Mouse (Mus musculus) liver, postnatal 0 days (tissue): Measurements from ENCODE around the gene Ctbs.

Source experiments
- CTCF ChIP-seq: sonication (generic); IDR thresholded peaks from 2 replicates; pipeline ENCODE4 v1.5.1; 2016; ENCODE audit warnings: antibody characterized with exemption, low read depth
- EP300 ChIP-seq: IDR thresholded peaks from 2 replicates; pipeline ENCODE4 v1.6.1; 2016; ENCODE audit warnings: antibody characterized with exemption, low read depth, mild to moderate bottlenecking

GRCm38 (mm10) chr3:146442936-146443335 is 6.7 kb upstream of the Ctbs start:
- TF ChIP-seq EP300 (no peak), CTCF (no peak)
